Mouse (Mus musculus): Measurements from ENCODE around the gene Akap6.

Gene Akap6

DNA sequence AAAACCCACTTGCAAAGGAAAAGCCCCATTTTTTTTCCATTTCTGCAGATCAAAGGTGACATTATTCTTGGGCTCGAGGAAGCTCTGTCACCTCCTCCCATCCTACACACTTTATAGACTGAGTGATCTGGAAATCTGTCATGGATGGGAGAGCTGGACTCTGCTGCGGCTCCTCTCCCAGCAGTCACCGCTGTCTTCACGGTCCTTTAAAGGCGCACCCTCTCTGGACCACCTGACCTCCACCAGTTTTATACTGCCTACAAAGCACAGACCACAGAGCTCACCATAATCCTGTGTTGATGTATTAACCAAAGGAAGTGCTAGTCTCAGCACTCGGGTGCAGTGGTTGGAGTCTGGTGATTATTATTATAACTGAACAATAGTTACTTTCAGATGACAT lies 330.7 kb downstream of the Akap6 start:
- no peak for DNase-seq (ENCODE audit: low read depth, low spot score)

DNA sequence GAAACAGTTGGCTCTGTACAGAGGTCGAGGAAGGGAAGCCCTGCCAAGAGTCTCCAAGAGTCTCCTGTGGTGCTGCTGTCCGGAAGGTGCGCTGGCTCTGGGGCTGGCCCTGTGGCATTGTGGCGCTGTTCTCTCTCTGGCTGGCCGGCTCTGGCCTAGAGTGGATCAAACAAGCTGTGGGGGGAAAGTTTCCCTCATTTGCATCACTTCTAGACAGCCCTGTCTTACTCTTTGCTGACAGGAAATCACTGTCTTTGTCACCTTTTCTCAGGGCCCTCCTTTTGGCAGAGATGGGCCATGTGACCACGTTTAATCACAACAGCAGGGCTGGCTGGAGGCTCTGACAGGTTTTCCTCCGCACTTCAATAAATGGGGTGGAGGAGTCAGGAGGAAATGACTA lies 333.6 kb downstream of the Akap6 start:
- DNase-seq (ENCODE audit: low read depth, low spot score): peak; percentile 92

DNA sequence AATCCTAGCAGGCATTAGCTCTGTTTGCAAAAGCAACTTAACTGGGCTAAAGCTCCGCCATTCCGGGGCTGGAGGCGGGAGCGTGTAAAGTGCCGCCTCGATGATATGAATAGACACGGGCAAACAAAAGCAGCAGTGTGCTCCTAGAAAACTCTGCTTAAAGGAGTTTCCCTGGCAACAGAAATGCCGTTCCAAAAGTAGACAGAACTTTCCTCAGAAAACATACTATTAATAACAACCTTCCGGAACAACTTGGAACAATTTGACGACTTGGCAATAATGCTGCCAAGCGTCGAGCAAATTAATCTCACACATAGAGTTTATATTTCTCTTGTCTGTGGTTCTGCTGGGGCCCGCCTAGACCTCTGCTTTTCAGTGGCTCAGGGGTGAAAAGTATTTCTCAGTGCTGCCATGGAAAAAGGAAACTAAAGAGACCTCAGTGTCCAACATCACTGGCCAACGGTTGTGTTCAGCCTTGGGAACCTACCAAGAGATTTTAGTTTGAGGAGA lies 334.3 kb downstream of the Akap6 start:
- DNase-seq (ENCODE audit: low read depth, low spot score): peak; percentile 7

DNA sequence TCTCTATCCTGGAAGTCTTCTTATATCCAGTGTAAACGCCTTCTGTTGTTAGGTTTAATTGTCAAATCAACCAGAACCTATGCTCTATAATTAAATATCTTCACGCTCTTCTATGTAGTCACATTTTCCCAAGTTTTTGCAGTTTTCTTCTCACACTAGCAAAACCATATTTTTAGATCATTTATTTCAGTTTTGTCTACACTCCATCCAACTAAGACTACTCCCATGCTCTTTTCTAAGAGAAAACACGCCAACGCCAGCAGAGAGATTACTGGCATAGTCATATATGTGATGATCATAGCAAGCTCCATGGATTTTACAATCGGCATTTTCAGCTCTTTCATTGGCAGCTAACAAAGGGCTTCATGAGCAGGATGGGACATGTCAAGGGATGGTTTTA lies 341.5 kb downstream of the Akap6 start:
- no peak for DNase-seq (ENCODE audit: low read depth, low spot score)

DNA sequence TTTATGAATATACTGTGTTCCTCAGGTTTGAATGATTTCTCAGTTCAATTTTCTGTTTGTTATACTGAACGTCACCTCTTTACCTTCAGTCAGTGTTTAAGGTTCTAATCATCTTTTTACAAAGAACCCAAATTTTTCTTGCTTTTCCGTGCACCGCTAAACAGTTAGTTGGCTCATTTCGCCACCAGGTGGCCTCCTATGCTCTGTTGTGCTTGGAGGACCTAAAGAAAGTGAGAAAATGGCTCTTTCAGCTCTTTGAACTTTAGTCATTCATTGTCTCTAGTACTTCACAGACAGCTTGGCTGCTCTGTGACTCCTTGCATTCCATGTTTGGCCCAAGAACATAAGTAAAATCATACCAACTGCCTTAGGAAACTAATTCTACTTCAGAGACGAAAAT lies 343.6 kb downstream of the Akap6 start:
- DNase-seq (ENCODE audit: low read depth, low spot score): peak; percentile 49

DNA sequence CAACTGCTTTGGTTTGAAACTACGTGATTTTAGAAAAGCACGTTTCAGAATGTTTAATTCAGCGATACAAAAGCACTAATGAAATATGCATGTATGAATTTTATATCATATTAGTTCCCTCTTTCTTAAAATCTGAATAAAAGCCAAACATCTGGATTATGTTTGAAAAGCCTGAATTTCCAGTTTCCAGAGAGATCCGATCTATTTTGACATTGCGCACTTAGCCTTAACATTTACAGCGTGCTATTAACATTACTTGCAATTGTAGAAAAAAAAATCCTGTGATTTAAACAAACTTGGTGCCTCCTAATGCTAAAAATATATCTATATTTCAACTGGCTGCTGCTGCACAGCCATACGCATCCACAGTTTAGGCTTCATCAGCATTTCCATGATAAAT lies 358.4 kb downstream of the Akap6 start:
- no peak for DNase-seq (ENCODE audit: low read depth, low spot score)

DNA sequence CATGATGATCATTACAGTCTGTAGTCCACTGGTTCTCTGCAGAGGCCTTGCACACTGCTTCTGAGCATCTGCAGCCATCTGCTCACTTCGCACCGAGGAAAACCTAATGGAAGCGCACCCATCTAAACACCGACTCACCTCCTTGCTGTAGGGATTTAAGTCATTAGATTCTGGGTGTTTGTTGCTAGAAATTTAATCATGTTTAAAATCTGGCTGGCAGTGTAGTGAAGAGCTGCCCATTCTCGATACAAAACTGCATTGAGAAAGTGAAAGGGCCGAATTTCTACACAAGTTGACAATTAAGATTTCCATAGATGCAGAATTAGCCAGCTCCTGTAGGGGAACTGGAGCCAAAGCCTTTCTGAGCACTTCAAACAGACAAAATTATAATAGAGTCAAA lies 361.7 kb downstream of the Akap6 start:
- DNase-seq (ENCODE audit: low read depth, low spot score): no peak

DNA sequence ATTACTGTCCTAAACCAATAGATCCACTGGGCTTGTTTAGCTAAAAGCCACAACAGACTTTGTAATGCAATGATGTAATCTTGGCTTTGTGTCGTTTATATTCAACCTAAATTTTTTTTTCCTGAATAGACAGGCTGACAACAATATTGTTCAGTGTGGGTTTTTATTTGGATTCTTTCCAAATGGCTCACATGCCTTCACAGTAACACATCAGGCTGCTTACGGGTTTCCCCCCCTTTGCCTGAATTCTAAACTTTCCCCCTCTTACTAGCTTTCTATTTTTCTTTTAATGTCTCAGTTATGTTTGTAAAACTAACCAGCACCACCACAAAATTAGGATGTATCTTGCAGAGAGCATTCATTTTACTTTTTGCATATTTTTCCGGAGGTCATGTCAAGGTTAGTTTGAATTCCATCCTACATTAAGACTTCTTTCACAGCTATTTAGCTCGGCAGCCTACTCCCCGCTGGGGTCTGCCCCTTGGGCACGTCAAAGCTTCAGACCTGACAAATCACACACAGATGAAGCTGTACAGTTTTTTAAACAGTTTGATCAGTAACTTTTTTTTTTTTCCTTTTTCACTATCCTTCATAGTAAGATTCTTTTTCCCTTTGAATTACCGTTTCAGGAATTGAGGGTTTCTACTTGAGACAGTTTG lies 362.4 kb downstream of the Akap6 start:
- peak; percentile 60 for DNase-seq (ENCODE audit: low read depth, low spot score)

DNA sequence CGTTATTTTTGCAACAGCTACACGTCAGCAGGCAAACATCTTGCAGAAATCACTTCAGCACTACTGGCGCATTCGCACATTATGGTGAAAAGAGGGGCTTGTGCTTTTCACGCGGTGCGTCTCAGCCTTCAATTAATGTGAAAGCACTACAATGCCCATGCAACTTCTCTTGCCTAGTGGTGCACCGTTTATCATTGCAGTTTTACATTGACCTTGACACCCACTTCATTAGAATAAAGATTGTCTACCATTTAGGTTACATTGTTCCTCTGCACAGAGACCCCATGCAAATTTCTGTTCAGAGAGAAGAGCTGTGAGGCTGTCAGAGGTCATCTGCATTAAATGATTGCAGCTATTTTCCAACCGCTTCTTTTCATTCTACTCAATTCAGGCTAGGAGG lies 363.8 kb downstream of the Akap6 start:
- peak; percentile 82 for DNase-seq (ENCODE audit: low read depth, low spot score)

DNA sequence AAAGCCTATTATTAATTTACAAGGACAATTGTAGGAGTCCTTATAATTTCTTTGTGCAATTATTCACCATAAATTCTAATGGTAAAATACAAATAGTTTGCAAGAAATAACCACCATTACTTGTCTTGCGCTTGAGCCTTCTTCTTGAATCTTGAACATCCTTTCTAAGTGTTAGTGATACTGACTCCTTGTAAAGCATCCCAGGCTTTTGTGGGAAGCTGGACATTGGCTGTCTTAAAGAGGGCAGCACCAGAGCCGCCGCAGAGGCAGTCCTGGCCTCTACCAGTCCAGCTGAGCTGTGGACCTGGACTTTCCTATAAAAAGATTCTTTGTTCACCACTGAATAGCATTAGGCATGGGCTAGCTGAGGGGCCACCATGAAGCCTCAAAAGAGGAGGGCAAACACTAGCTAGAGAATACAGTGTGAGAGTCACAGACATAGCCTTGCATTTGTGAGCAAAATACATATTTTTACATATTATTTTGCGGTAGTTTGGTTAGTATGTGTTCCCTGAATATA lies 365.1 kb downstream of the Akap6 start:
- no peak for DNase-seq (ENCODE audit: low read depth, low spot score)

DNA sequence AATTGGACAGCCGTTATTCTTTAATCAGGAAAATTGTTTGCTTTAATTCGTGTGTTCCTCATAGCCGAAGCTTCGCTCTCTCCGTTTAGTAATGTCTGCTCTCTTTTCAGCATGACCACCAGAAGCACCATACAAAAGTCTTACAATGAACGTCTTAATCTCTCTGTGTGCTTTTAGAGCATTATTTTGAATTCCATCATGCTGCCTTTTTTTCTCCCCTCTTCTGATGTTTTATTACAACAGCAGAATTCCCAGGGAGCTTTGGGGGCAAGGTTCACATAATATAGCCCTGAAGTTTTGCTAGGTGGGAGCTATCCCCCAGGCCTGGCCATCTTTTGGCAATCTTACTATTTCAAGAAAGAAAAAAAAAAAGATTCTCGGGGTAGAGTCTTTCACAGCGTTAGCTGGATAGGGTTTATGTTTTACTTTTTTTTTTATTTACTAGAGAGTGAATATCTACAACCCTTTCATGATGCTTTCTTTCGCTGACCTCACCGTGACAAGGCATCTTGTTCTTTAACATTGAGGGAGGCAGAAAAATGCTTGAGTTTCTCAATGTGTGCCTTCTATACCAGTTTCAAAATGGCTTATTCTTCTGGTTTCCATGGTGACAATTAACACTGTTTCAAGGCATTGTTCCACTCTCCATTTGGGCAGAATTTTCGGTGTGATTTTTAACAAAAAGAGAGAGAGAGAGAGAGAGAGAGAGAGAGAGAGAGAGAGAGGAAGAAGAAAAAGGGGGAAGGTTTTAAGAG lies 366.0 kb downstream of the Akap6 start:
- DNase-seq (ENCODE audit: low read depth, low spot score): no peak

DNA sequence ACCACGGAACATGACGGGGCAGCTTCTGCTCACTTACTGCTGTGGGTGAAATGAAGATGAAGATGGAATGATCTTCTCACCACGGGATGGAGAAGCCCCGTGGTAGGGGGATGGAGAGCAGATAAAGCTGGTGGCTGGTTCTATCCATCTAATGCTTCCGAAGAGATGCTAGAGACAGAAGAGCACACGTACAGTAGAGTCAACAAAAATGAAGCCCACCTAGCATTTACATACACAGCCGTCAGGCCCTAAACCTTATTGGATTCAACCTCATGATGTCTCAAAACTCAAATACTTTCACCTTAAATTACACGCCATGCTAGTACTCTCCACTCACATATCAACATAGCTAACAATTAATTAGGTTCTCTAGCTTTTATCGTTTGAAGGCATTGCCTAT lies 367.1 kb downstream of the Akap6 start:
- no peak for DNase-seq (ENCODE audit: low read depth, low spot score)

DNA sequence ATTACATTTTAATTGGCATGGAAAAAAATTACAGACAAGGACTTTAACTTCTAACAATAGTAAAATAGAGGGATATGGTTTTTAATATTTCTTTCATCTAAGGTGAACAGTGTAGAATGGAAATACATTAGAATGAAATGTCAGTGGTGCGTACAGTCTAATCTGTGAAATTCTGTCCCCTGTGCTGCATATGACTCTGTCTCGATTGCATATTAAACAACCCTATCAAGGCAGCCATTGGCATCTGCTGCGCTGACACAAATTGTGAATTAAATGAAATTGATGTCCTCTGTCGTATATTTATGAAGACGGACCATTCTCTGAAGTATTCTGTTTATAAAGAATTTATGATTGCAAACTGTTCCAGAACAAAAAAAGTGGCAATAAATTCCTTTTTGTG lies 371.7 kb downstream of the Akap6 start:
- DNase-seq (ENCODE audit: low read depth, low spot score): no peak

DNA sequence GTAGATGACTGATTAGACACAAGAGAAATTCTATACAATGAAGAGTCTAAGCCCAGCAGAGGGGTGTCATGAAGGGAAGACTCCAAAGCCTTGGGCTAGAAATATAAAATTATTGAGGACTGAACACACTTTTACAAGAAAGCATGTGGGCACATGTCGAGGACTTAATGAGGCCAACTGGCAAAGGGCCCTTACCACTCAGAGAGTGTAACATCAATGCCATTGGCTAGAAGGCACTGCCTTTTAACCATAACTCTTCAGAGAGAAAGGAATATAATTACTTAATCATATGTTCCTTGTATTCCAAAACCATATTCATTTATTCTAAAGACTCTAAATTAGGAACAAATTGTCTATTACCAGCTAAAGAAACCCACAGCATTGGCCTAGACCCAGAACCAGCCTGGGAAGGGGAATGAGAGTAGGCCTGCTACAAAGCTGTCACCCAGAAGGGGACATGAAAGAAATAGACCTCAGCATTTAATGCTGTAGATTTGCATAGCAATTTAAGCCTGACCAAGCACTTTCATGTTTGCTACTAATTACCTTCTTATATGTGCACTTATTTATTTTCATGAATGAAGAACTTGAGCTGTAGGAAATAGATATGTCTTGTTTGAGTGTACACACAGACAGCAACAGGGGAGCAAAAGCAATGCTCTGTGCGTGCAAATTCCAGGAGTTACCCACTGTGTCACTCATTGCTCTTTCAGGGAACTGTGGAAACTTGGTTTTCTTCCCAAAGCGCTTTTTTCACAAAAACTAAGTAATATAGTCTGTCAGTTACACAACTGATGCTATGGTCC lies 377.6 kb downstream of the Akap6 start:
- DNase-seq (ENCODE audit: low read depth, low spot score): no peak

DNA sequence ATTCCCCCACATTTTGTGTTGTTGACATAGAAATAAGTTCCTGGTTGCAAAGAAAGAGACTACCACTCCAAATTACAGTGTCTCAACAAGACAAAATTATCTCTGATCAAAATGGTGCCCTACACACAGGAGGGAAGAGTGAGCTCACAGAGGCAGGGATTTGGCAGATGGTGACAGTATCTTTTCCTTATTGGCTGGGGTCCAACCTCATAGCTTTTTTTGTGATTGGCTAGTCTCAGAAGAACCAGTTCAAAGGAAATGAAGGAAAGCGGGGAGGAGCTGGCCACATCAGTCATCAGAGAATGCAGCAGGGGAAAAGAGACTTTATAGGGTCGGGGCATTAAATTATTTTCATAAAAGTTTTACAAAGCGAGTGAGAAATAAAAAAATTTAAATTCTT lies 386.6 kb downstream of the Akap6 start:
- no peak for DNase-seq (ENCODE audit: low read depth, low spot score)

DNA sequence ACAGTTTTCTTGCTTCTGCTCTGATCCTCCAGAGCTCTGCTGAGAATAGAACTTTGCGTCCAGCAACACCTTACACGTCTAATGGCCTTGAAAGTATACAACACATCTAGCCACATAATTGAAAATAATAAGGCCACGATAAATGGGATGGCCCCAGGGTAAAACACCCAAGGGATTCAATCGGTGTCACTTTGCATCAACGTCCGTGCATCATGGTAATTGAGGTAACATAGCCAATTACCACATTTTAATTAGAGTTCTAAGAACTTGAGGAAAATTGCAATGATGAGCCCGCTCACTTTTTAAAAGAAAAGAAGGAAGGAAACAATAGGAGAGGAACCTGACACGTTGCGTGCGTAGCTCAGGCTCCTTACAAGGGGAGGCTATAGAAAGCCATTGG lies 413.1 kb downstream of the Akap6 start:
- DNase-seq (ENCODE audit: low read depth, low spot score): no peak

DNA sequence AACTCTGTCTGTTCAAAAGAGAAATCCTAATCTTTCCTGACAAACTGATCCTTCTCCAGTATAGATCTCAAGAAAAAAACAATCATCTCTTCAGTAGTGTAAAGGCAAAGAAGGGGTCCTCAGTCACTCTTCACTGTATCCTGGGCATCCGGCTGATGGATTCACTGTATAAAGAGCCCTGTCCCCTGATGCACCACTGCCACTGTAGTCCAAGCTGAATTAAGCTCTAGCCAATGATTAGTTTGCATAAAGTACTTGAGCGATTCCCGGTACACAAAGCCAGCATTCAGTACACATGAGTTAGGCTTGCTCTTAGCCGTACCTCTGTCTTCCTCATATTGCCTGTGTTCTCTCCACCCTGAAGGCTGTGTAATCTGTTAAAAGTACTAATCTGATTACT lies 420.2 kb downstream of the Akap6 start:
- DNase-seq (ENCODE audit: low read depth, low spot score): peak; percentile 10

DNA sequence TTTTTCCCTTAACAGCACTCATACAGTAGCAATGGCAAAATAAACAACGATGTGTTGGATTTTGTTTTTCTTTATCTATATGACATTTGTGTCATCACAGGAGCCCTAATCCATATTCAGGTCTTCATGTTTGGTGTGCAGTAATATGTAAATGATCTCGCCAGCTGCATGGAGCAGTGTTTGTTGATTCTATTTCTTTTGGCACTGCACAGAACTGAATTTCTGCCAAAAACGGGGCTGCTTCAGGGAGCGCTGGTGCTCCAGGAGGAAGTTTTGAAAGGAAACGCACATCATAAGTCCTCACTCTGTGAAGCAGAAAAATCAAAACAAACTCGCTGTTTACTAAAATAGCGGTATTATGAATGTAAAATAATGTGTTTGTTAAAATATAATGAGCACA lies 424.9 kb downstream of the Akap6 start:
- DNase-seq (ENCODE audit: low read depth, low spot score): no peak

DNA sequence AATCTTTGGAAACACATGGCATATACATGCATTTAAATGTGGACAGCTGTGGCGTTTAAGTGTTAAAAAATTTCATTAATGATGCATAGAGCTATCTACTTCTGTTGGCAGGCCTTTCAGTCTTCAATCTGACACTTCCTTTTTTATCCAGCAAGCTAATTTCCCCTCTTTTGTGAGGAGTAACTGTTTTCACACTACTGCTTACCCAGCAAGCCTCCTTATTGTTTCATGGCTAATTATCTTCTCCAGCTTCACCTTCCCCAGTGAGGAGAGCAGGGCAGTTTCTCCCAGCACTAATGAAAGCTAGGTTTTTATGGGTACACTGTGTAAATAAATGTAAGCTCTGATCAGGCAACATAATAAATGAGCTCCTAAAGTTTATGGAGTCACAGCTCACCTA lies 425.5 kb downstream of the Akap6 start:
- no peak for DNase-seq (ENCODE audit: low read depth, low spot score)

DNA sequence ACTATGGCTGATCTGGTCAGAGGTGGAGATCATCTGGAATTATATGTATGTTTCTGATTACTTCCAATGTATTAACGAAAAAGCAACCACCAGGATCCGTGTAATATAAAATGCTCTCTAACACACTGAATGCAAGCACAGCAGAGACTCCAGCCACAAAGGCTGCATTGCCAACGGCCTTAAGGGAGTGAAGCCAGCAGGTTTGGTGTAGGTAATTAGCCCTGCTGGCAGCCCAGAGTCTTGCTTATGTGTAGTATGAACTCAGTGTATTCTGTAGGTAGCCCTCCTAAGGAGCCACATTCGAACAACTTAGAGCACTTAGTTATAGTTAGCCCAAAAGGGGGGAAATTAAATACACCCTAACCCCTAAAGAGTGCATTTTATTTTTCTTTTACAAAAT lies 426.1 kb downstream of the Akap6 start:
- DNase-seq (ENCODE audit: low read depth, low spot score): no peak

DNA sequence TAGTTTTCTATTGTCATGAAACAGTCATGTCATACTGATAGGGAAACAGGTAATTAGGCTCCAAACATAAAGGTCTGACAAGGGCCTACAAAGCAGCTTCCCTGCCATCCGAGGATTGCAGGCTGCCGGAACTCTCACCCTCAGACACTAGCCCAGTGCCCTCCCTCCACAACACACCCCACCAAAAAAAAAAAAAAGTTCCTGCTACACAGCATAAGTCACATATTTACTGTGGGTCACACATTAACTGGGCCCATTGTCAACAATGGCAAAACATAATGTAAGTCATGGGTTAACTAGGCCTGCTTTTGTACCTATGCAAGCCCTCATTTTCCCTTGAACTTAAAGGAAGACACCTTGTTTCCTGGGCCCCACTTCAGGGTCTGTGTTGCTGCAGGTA lies 435.0 kb downstream of the Akap6 start:
- no peak for DNase-seq (ENCODE audit: low read depth, low spot score)

DNA sequence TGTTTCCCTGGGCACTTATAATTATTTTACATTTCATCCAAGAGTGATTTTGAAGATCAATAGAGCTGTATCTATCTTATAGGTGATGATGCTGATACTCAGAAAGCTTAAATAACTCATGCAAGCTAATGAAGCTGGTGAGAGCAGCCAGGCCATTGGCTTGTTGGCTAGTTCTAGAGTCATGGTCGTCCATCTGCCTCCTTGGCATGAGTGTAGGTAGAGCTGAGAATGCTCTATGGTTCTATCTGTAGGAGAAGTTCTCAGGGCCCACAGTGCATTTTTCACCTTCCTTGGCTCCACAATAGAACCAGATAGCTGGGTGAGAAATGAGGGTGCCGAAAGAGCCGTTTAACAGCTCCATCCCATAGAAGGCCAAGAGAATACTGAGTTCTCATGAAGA lies 438.1 kb downstream of the Akap6 start:
- DNase-seq (ENCODE audit: low read depth, low spot score): no peak
